Mouse (Mus musculus) lung, postnatal 14 days (tissue): Measurements from ENCODE around the gene Mios.

ENCODE experiments used
- DNase-seq: peaks from one replicate; pipeline ENCODE4 v3.0.0; 2021

The Mios gene

GRCm38 (mm10) chr6:8209047-8209865 is at the start of gene Mios:
Gene Mios, plus strand, starts transcription at chr6:8209222.
- DNase-seq = peak; percentile 87

- DNase-seq = no peak
Observed at GRCm38 (mm10) chr6:8160001-8160400, 49.0 kb upstream of the Mios start.

- no peak for DNase-seq
Observed at GRCm38 (mm10) chr6:8164741-8165140, 44.3 kb upstream of the Mios start.

- no peak for DNase-seq
Observed at GRCm38 (mm10) chr6:8172101-8172500, 36.9 kb upstream of the Mios start.

GRCm38 (mm10) chr6:8174062-8174461 is 35.0 kb upstream of the Mios start:
- DNase-seq = no peak

GRCm38 (mm10) chr6:8175346-8175745 is 33.7 kb upstream of the Mios start:
- DNase-seq = no peak

GRCm38 (mm10) chr6:8176116-8176515 is 32.9 kb upstream of the Mios start:
- DNase-seq = no peak

GRCm38 (mm10) chr6:8178397-8178941 is 30.6 kb upstream of the Mios start:
- DNase-seq = peak; percentile 1

- no peak for DNase-seq
Observed at GRCm38 (mm10) chr6:8188599-8189233, 20.3 kb upstream of the Mios start.

- DNase-seq = no peak
Observed at GRCm38 (mm10) chr6:8189917-8190316, 19.1 kb upstream of the Mios start.

GRCm38 (mm10) chr6:8192517-8192916 is 16.5 kb upstream of the Mios start, which contains the start of gene Col28a1:
Gene Col28a1, minus strand, starts transcription at chr6:8192617.
- no peak for DNase-seq

- peak; percentile 18 for DNase-seq
Observed at GRCm38 (mm10) chr6:8209866-8210186, 804 bp downstream of the Mios start.

- DNase-seq = no peak
Observed at GRCm38 (mm10) chr6:8210661-8211060, 1.6 kb downstream of the Mios start.

GRCm38 (mm10) chr6:8227035-8227434 is 18.0 kb downstream of the Mios start:
- DNase-seq = no peak

- DNase-seq = no peak
Observed at GRCm38 (mm10) chr6:8228596-8228995, 19.6 kb downstream of the Mios start.

- DNase-seq = no peak
Observed at GRCm38 (mm10) chr6:8258316-8258715, 49.3 kb downstream of the Mios start.

- peak; percentile 96 for DNase-seq
Observed at GRCm38 (mm10) chr6:8259004-8259666, 50.1 kb downstream of the Mios start, which contains the start of the genes Rpa3, Umad1 and Gm45062. Gene Rpa3, minus strand, starts transcription at chr6:8259173. Gene Umad1, plus strand, starts transcription at chr6:8259288. Gene Gm45062, plus strand, starts transcription at chr6:8259450.

- DNase-seq = no peak
Observed at GRCm38 (mm10) chr6:8259667-8260044, 50.6 kb downstream of the Mios start.

- no peak for DNase-seq
Observed at GRCm38 (mm10) chr6:8271047-8271446, 62.0 kb downstream of the Mios start.

GRCm38 (mm10) chr6:8274387-8275054 is 65.5 kb downstream of the Mios start:
- peak; percentile 64 for DNase-seq

- DNase-seq = peak; percentile 76
Observed at GRCm38 (mm10) chr6:8275098-8275497, 66.1 kb downstream of the Mios start.

- no peak for DNase-seq
Observed at GRCm38 (mm10) chr6:8276431-8276830, 67.4 kb downstream of the Mios start.
